Mouse (Mus musculus) heart, adult 9 months (tissue): ENCODE results near the gene Tbc1d24.

Experiments
- DNase-seq, 2 experiments: peaks; one replicate each; pipeline ENCODE4 v3.0.0; 2022; ENCODE audit warnings: low spot score in 2 of 2

Tbc1d24 gene

DNA sequence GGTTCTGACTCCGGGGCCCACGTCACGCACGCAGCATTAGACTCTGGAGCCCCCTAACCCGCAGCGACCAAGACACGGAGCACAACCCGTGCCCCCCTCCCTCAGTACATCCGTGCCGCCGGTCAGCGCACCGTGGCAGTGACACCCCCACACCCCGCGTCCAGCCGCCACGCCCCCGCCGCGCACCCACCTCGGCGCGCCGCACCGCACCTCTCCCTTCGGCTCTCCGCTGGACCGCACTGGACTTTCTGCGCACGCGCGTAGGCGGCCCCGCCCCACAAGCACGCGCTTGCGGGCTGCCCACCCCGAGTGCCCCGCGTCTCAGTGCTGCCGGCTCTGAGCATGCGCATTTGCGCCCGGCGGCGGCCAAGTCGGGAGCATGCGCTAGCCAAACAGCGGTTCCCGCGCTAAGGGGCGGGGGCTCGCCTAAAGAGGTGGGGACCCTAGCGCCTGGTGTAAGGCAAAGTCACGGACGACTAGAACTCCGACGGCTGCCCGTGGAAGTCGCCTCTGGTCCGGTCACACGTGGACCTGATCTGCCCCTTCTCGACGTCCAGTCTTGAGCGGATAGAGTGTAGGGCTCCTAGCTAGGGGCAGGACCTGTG is at the start of gene Tbc1d24:
Gene Tbc1d24 (minus strand): TSS at position 279 of the 605 bp plus-strand sequence.
- DNase-seq: peak; percentile 92

DNA sequence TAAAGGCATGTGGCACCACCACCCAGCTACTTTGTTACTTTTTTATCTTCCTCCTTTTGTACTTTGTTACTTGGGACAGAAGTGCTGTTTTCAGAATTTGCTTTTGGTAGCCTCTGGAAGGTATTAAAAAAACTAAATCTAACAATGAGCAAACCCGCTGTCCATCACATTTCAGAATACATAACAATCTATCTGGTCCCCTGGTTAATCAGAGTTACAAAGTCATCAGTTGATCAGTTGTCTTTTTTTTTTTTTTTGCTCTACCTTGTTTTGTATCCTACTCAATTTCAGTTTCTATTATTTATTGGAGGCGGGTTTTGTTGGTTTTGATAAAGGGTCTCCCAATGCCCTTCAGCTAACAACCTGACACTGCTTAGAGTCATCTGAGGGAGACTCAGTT is 47.0 kb upstream of the Tbc1d24 start:
- no peak for DNase-seq

DNA sequence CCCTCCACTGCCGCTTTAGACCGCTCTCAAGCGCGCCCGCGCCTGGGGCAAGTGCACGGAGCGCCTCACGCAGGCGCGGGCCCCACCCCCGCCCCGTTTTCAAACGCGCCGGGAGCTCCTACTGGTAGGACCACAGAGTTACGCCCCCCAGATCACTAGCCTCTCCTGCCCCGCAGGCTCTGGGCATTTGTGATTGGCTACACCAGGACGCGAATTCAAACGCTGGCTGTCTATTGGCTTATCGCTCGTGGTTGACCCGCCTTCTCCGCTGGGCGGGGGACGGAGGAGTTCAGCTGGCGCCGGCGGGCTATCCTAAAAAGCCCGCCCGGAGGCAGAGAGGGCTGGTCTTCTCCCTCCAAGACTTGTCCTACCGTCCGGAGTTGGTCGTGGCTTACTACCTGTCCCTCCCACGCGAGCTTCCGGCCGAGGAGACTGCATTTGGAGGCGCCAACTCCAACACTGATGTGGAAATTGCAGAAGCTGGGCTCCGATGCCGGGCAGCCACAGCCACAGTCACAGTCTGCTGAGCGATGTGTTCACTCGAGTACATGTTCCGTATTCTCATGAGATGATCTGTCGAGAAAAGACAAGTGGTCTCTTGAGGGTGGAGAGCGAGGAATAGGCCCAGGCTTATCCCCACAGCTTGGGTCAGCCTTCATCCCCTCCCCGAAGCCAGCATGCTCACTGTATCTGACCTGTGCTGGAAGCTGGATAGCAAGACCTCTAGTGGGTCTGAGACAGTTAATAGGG is 46.1 kb upstream of the Tbc1d24 start, which contains the start of gene Ccnf:
Gene Ccnf (minus strand): TSS at position 165 of the 750 bp plus-strand sequence.
- DNase-seq: peak; percentile 96 to 97

DNA sequence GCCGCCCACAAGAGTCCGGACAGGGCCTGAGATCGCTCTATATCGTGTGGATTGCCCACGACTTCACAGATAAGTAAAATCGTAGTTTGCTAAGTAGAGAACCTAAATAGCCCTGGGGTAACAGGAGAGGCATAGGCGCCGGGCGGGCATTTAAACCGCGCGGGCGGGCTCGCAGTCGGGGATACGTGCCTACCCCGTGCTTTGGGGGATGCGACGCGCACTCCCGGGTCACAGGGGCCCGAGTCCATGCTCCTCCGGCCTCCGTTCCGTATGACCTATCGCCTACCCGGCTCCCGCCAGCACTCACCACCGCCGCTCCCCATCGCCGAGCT is 45.6 kb upstream of the Tbc1d24 start:
- DNase-seq: no peak

DNA sequence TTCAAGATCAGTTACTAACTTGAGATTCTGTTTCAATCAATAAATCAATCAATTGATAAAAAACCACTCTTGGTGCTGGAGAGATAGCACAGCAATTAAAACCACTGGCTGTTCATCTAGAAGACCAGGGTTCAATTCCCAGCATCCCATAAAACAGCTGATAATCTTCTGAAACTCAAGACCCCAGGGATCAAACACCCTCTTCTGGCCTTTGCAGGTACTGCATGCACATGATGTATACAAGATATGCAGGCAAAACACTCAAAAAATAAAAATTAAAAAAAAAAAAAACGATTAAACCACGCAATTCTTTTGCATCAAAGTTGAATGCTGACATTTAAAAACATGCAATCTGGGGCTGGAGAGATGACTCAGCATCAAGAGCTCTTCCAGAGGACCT is 43.3 kb upstream of the Tbc1d24 start:
- no peak for DNase-seq

DNA sequence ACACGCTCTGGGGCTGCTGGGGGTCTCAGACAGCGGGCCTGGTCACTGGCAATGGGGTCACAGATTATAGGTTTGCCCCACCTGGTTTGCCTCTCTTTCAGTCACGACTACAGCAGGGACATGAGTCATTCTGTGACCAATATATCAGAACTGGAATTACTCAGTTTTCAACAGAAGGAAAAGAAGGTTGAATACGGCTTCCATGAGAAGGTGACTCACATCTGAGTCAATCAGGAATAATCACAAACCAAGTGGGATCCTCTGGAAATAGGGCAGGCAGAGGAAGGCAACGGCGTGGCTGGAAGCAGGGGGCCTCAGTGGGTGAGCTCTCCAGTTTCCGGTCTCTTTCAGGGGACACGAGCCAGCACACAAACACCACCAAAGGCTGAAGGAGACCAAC is 38.7 kb upstream of the Tbc1d24 start:
- no peak for DNase-seq

DNA sequence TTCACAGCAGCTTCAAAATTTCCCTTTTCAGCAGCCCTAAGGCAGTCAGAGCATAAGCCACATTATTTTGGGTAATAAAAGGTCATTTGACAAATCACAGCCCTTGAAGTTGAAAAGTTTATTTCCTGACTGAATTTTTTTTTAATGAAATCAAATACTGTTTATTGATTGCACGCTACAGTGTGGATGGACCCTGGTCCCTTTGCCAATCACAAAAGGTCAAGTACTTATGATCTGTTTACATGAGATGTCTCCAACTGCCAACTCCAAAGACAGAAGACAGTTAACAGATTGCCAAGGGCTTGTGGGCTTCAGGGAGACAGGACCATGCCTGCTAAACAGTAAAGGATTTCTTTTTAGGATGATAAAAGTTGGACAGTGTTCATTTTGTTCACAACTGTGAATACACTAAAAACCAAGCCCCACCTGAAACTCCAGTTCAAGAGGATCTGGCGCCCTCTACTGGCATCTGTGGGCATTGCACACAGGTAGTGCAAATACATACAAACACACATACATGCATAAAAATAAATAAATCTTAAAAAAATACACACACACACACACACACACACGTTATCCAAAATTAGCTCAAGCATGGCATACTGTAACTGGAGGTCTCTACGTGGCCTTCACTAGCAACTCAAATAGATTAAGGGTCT is 38.1 kb upstream of the Tbc1d24 start:
- no peak for DNase-seq

DNA sequence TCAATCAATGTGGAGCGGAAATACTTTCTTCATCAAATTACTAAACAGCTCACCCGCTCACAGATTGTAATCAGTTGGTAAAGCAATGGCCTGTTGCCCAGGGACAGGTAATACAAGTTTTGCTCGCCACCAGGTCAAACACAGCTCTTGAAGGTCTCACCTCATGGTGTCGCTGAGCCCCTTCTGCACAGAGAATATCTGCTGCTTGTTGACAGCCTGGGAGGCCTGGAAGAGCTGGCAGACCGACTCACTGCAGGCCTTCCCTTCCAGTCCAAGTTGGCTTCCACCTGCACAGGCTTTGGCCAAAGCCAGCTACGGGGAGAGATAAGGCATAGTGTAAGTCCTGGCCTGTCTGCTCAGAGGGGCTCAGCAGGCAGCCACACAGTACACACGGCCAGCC is 31.6 kb upstream of the Tbc1d24 start:
- peak; percentile 40 to 43 for DNase-seq

DNA sequence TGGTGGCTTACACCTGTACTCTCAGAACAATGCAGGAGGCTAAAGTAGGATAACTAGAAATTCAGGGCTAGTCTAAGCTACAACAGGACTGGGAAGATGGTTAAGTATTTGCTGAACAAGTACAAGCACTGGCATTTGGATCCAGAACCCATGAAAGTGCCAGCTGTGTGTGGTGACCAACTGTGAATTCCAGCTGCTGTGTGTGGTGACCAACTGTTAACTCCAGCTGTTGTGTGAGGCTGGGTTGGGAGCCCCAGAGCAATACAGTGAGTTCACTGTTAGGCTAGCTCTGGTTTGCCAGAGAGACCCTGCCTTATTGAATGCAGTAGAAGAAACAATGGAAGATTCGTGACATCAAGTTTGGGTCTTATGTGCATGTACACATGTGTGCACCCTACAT is 31.1 kb upstream of the Tbc1d24 start:
- no peak for DNase-seq

DNA sequence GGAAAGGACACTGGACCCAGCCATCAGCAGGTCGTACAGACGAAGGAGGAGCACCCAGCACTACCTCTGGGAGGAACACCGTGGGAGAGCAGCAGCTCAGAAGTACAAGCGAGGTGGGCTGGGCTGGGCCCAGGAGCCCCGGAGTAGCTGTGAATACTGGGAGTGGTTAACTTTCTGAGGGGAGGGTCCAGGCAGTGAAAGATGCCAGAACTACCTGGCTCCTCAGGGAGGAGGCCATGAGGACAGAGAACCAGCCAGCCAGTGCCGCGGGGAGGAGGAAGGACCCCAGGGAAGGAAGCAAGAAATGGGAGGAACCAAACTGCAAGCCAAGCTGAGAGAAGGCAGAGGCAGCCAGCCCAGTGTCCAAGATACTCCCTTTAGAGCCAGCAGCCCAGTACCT is 22.6 kb upstream of the Tbc1d24 start:
- no peak for DNase-seq

DNA sequence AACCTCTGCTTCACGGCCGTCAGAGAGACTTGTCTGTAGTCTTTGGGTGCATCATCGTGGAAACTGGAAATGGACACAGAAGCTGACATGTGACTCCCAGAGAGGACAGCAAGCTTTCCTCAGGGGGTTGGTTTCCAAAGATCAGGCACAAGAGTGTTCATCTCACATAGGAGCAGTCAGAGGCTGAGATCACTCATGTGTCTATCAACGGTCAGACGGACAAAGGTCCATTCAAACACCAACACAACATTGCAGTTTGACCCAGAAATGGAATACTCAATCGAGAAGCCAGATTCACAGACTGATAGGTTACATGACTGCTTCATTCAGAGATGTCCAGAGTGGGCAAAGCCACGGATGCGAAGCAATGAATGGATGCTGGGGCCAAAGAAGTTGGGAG is 21.4 kb upstream of the Tbc1d24 start:
- DNase-seq: no peak

DNA sequence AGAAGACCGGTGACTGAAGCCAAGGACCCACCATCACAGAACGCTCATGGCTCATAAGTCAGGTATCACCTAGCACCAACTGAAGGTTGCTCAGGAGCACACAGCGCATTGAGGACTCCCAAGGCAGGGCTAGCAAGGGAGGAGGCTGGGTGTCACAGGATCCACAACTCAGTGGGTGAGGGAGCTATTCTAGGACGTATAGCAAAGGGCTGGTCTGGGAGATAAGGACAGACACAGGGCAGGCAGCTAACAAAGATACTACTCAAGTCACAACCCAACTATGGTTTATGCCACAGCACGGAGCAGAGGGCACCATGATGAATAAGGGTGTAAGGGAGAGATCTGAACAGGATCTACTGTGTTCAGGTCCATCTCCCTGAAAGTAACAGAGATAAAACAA is 20.5 kb upstream of the Tbc1d24 start:
- no peak for DNase-seq

DNA sequence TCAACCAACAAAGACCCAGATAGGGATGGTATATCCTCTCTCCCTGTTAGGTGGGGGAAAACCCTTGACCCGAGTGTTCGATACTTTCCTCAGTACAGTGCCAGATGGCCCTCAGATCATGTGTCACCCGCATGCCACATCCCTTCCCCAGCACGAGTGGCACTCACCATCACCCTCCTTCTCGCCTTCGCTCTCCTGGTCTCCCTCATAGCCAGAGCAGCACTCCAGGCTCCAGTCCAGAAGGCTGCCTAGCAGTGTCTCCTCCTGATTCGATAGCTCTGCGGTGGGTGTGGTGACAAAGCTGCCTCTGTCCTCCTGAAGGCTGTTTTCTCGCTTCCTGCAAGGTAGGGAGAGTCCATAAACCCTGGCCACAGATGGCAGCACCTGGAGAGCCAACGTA is 19.4 kb upstream of the Tbc1d24 start:
- no peak for DNase-seq

DNA sequence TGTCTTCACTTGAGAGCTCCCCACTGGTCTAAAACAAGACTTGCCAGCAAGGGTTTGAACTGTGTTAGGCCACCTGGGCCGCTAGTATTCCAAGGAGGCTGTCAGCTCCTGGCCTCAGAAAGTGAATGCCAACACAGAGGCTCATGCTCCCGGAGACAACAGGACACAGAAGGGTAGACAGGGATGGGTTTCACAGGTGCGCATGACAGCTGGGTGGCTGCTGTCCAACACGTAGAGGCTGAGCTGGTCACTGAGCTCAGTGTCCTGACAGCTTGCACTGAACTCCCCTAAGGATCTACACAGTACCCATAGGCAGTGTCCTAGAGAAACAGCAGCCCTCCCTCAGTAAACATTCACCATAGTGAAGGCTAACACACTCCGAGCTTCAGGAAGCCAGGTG is 18.2 kb upstream of the Tbc1d24 start:
- no peak for DNase-seq

DNA sequence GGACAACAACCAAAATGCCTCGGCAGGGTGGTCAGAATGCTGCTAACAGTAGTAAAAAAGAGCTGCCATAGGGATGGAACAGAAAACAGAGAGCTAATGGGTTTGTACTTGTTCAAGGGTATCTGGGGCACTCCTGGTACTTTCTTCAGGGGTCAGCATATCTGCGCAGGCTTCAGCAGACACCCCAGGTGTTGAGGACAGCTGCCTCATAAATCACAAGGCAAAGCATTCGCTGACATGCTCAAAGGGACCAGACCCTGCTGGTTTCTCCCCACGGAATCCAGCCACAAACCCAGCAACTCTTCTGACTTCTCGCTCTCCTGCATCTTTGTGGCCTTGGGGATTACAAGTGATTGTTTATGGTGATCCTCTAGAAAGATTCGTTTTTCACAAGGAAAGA is 17.3 kb upstream of the Tbc1d24 start:
- no peak for DNase-seq

DNA sequence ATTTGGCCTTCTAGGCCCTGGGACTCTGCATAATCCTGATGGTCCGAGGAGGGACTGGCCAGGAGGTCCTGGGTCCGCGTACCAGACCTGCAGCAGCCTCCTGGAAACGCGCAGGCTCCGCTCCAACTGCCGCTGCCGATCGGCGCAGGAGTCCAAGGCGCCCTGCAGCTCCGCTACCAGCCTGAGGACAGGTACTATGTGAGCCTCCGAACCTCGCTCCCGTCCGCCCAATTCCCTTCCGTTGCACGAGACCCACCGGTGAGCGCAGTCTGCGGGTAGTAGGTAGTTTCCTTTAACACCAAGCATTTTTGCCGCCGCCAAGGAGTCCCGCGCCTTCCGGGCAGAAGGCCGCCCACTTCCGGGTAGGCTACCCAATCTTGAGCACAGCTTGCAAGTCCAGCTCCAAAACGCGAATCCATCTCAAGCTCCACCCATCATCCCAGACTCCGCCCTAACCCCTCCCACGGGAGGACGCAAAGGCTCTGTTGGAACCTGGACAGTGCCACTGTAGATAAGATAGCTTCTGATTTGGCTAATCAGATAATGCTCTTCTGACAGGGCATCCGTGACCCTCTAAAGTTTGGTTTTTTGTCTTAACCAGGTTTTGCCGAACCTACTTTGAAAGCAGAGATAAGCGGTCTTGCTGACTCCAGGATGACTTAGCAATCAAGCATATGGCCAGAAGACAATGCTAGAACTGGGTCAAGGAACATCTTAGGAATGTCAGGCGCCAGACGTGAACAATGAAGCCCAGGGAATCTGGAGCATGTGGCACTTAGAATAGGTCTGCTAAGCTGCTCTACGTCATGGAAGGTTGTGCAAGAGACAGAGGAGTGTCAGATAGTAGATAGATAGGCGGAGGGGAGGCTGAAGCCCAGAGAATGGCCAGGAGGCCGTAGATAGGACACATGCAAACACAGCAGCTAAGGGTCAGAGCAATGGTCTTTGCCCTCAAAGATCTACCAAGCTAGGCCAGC is 15.4 kb upstream of the Tbc1d24 start, which contains the start of gene Tedc2:
Gene Tedc2 (minus strand): TSS at position 417 of the 977 bp plus-strand sequence.
- peak; percentile 92 to 96 for DNase-seq

DNA sequence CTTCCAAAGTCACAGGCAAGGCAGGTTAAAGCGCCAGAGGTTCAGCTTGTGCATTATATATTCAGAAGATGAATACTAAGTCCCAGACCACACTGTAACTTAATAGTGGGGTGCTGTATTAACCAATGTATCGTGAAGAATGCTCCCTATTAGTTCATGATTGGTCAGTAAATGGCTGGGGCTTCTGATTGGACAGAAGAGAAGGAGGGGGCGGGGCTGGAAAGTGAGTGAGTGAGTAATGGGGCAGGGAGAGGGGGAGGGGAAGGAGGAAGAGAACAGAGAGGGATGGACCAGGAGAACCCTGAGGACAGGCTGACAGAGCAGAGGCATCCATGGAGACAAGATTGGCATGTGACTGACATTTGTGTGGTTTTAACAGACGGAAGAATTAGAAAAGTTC is 11.5 kb upstream of the Tbc1d24 start:
- no peak for DNase-seq

DNA sequence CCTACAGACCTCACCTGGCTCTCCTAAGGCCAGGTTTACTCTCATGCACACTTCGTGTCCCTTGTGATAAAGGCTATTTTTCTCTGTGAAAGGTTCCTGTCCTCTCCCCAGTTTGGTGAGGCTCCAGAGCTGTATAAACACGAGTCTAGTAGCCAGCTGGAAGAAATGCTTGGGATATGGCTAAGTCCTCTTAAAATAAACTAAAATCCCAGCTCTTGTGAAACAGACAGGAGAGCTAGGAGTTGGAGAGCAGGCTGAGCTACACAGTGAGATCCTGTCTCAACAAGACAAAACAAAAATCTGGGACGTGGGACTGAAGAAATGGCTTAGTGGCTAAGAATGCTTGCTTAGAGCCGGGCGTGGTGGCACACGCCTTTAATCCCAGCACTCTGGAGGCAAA is 7.8 kb upstream of the Tbc1d24 start:
- DNase-seq: no peak

DNA sequence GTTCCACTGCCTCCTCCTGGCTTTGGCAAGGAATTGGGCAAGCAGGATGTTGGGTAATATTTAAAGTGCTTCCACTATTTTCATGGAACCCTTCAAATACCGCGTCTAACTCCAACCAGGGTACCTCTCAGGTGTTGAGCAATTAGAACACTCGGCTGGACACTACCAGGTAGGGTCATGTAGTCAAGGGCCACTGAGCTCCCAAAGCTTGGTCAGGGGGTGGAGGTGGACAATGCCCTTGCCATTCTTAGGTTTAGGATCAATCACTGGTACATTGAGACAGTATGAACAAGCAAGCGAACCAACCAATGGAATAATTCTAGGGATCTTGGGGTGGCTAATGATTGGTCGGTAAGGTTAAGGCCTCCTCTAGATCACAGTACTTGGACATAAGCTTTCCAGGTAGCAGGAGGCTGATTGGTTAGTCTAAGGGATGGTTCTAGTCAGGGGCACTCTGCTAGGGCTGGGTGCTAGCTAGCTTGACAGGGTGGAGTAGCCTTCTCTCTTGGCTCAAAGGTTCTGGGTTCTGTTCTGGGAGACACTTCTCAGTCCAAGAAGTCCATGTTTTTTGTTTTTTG is 7.2 kb upstream of the Tbc1d24 start:
- DNase-seq: no peak

DNA sequence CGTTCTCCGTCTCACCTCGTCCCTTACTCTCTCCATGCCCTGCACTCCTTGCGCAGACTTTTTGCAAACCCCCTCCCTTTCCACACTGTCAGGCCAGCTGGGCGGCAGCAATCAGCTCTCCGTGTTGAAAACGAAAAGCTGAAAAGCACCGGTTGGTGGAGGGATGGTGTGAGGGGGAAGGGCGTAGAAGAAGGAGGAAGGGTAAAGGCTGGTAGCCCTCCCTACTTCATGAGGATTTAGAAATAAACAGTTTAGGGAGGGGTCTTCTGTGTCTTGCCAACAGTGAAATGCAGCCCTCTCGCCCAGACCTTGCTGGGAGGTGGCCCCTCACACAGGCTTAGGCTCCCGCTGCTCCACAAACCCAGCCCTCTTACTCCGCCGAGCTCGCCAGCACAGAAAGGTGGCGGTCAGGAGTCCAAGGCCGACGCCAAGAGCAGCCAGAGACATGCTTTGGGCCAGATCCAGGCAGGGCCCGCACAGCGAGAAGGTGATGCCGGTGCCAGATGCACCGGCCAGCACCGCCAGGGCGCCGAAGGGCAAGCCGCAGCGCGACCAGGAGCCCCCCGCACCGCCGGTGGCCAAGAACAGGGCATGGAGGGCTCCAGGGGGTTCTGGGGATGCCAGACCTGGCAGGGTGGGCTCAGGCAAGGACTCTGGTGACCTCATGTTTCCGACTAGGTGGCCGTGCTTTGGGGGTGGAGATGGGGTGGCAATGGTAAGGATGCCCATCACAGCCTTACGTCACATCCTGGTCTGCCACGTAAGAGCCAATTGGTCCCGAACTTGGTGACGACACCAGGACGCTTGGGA is 6.5 kb upstream of the Tbc1d24 start:
- peak; percentile 42 to 48 for DNase-seq

DNA sequence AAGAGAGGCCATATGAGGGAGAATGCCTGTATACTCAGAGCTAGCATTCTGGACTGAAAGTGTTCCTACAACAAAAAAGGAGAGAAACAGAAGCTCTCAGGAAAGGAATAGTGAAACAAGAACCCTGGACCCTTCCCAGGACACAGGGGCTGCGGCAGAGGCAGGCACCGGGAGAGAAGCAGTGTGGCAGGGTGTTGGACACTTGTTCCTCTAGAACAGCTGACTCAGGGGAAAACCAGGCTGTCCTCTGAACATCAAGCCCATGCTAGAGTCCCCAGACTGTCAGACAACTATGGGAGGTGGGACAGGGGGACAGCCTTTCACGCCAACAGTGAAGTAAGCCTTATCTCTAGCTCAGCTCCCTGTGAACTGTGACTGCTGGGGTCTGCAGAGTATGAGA is 5.2 kb upstream of the Tbc1d24 start:
- DNase-seq: no peak
